Mouse (Mus musculus): ENCODE measurements around the gene Htr7.

The Htr7 gene

DNA sequence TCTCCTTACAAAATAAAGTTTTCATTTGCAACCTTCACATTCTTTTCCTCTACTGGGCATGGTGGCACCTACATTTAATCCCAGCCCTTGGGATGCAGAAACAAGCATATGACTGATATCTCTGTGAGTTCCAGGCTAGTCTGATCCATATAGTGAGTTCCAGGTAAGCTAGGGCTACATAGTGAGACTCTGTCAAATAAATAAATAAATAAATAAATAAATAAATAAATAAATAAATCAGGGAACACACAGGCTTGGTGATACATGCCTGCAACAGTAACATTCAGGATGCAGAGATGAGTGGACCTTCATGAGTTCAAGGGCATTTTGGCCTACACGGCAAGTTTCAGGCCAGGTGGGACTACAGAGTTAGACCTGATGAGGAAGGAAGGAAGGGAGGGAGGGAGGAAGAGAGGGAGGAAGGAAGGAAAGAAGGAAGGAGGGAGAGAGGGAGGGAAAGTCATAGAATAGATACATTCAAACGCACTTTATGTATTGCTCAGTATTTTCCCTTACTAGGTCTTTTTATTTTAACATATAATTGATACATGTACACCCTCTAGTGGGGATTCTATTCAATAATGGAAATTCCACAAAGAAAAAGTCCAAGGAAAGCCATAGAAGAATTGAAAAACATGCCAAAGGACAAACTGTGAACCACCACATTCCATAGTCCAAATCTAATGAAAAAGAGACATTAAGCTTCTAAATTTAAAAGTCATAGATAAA, 5.7 kb upstream of the Htr7 start:
- H3K4me3 ChIP-seq (replicated peaks; ENCODE audit: low read length) = no peak overlapping the region
- TF ChIP-seq NANOG (IDR thresholded peaks at IDR 0.05; ENCODE audit: borderline replicate concordance, low read length) = no peak
- no peak for TF ChIP-seq CTCF (conservative IDR thresholded peaks at IDR 0.05; ENCODE audit: low read length)
- no peak for TF ChIP-seq POU5F1 (IDR thresholded peaks at IDR 0.05; ENCODE audit: borderline replicate concordance, low read length)
- peaks cover 14% of the 10 kb centered on the region for H3K27me3 ChIP-seq (ENCODE audit: insufficient read depth, low read length)
- peaks cover 3% of the 10 kb centered on the region; the same call in 1 of the 2 replicates for H3K4me1 ChIP-seq (replicated peaks; ENCODE audit: low read depth, low read length)
- H3K36me3 ChIP-seq (ENCODE audit: insufficient read depth, low read length) = no peaks in the 10 kb centered on the region
- H3K9me3 ChIP-seq (ENCODE audit: low read length) = peaks cover 13% of the 10 kb centered on the region

DNA sequence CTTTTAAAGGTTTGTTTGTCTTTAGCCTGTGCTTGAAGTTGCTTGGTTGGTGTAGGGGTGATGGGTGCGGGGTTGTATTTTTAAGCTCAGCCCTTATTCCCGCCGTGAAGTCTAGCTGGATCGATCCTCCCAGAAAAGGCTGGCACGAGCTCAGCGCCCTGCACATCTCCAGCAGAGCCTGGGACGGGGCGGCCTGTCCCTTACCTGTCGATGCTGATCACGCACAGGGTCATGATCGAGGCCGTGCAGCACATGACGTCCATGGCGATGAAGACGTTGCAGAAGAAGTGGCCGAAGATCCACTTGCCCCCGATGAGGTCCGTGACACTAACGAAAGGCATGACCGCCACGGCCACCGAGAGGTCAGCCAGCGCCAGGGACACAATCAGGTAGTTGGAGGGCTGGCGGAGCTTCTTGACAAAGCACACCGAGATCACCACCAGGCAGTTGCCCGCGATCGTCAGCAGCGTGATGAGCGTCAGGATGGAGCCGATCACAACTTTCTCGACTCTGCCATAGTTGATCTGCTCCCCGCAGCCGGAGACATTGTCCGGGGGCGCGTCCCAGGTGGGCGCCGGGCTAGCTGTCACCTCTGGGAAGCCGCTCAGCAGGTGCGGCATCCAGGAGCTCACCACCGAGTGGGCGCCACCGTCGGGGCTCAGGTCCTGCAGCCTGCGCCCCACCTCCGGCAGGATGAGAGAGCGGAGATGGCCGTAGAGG, 645 bp downstream of the Htr7 start:
- peak overlapping the region; percentile 82 for H3K4me3 ChIP-seq (replicated peaks; ENCODE audit: low read length)
- H3K4me1 ChIP-seq (replicated peaks; ENCODE audit: low read depth, low read length) = peaks cover 11% of the 10 kb centered on the region
- TF ChIP-seq CTCF (conservative IDR thresholded peaks at IDR 0.05; ENCODE audit: low read length) (no peak), NANOG (IDR thresholded peaks at IDR 0.05; ENCODE audit: borderline replicate concordance, low read length) (no peak), POU5F1 (IDR thresholded peaks at IDR 0.05; ENCODE audit: borderline replicate concordance, low read length) (no peak)

DNA sequence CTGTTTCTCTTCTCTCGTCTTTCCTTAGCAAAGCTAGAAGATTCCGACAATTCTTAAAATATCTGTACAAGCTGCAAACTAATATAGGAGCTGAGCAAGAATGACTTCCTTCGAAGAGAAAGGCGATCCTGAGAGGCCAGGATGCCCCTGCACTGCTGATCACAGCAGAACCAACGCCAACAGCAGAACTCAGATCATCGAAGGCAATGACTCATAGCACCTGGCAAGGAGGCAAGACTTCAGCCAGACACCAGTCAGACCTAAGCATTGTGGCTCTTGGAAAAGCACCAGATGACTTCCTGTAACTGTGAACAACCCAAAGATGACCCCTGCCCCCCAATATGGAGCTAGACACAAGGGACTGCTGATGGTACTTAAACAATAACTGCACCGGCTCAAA, 11.3 kb downstream of the Htr7 start:
- TF ChIP-seq CTCF (conservative IDR thresholded peaks at IDR 0.05; ENCODE audit: low read length) = no peak
- TF ChIP-seq NANOG (IDR thresholded peaks at IDR 0.05; ENCODE audit: borderline replicate concordance, low read length) = no peak
- no peaks in the 10 kb centered on the region for H3K27me3 ChIP-seq (ENCODE audit: insufficient read depth, low read length)
- no peaks in the 10 kb centered on the region for H3K9me3 ChIP-seq (ENCODE audit: low read length)
- H3K4me3 ChIP-seq (replicated peaks; ENCODE audit: low read length) = no peak overlapping the region
- no peaks in the 10 kb centered on the region for H3K36me3 ChIP-seq (ENCODE audit: insufficient read depth, low read length)
- H3K4me1 ChIP-seq (replicated peaks; ENCODE audit: low read depth, low read length) = no peaks in the 10 kb centered on the region

More for the DNA sequence above, 645 bp downstream of the Htr7 start:
- peaks cover 47% of the 10 kb centered on the region for H3K27me3 ChIP-seq (ENCODE audit: insufficient read depth, low read length)
- no peaks in the 10 kb centered on the region for H3K9me3 ChIP-seq (ENCODE audit: low read length)
- H3K36me3 ChIP-seq (ENCODE audit: insufficient read depth, low read length) = no peaks in the 10 kb centered on the region

DNA sequence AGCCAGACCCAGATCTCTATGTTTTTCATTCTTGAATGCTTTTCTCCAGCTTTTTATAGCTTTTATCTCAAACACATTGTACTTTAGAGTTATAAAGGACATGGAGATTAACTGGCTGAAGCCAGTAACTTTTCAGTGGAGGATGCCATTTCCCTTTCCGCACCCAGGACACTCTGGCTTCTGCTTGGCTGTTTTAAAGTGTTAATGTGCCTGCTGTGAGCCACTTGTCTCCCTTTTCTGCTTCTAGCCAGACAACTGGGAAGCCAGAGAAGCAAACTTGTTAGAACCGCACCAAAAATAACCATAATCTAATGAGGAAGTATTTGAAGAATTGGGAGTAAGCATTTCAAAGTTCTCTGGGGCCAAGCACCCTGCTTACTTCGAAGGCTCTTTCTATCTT, 42.5 kb downstream of the Htr7 start:
- Histone ChIP-seq H3K36me3 (ENCODE audit: insufficient read depth, low read length) (no peaks in the 10 kb centered on the region), H3K4me1 (replicated peaks; ENCODE audit: low read depth, low read length) (peaks cover 30% of the 10 kb centered on the region), H3K9me3 (ENCODE audit: low read length) (no peaks in the 10 kb centered on the region), H3K4me3 (replicated peaks; ENCODE audit: low read length) (no peak overlapping the region), H3K27me3 (ENCODE audit: insufficient read depth, low read length) (peaks cover 18% of the 10 kb centered on the region)
- TF ChIP-seq CTCF (conservative IDR thresholded peaks at IDR 0.05; ENCODE audit: low read length) (no peak), NANOG (IDR thresholded peaks at IDR 0.05; ENCODE audit: borderline replicate concordance, low read length) (peak; percentile 61), POU5F1 (IDR thresholded peaks at IDR 0.05; ENCODE audit: borderline replicate concordance, low read length) (no peak)

DNA sequence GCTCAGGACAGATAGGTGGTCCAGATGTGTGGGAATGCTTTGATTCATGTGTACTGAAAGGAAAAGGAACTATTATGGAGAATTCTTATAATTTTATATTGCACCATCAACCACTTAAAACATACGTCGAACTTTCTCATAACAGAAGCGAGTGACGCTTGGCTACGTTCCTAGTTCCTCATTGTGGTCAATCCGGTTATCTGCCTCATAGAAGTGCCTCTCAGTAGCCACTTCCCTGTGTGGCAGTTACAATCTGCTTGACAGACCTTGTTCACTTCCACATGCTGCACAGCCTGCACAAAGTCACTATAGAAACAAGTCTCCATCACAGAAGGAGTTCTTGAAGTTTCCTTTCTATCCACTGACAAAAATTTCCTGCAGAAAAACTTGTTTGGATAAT, 51.0 kb downstream of the Htr7 start:
- H3K4me3 ChIP-seq (replicated peaks; ENCODE audit: low read length) = no peak overlapping the region
- peaks cover 9% of the 10 kb centered on the region for H3K4me1 ChIP-seq (replicated peaks; ENCODE audit: low read depth, low read length)
- TF ChIP-seq POU5F1 (IDR thresholded peaks at IDR 0.05; ENCODE audit: borderline replicate concordance, low read length) = no peak
- no peak for TF ChIP-seq CTCF (conservative IDR thresholded peaks at IDR 0.05; ENCODE audit: low read length)
- no peak for TF ChIP-seq NANOG (IDR thresholded peaks at IDR 0.05; ENCODE audit: borderline replicate concordance, low read length)
- no peaks in the 10 kb centered on the region for H3K9me3 ChIP-seq (ENCODE audit: low read length)
- H3K36me3 ChIP-seq (ENCODE audit: insufficient read depth, low read length) = no peaks in the 10 kb centered on the region
- H3K27me3 ChIP-seq (ENCODE audit: insufficient read depth, low read length) = no peaks in the 10 kb centered on the region

DNA sequence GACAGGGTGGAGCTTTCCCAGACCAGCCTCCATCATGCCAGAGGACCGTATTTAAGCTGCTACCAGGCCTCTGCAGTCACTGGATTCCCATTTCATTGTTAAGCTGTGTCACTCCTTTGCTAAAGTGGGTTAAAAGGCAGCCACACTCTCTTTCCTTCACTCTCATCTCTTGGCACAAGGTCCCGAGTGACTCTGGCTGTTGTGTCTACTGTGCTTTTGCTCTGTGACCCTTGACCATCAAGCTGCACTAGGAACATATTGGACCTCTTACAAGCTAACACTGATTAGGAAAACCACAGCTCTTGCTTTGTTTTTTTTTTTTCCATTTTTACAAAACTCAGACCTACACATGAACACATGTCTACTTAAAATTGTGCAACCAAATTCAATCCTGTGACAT, 52.3 kb downstream of the Htr7 start:
- Histone ChIP-seq H3K9me3 (ENCODE audit: low read length) (no peaks in the 10 kb centered on the region), H3K4me1 (replicated peaks; ENCODE audit: low read depth, low read length) (peaks cover 9% of the 10 kb centered on the region), H3K4me3 (replicated peaks; ENCODE audit: low read length) (no peak overlapping the region), H3K27me3 (ENCODE audit: insufficient read depth, low read length) (no peaks in the 10 kb centered on the region), H3K36me3 (ENCODE audit: insufficient read depth, low read length) (no peaks in the 10 kb centered on the region)
- TF ChIP-seq POU5F1 (IDR thresholded peaks at IDR 0.05; ENCODE audit: borderline replicate concordance, low read length) = no peak

DNA sequence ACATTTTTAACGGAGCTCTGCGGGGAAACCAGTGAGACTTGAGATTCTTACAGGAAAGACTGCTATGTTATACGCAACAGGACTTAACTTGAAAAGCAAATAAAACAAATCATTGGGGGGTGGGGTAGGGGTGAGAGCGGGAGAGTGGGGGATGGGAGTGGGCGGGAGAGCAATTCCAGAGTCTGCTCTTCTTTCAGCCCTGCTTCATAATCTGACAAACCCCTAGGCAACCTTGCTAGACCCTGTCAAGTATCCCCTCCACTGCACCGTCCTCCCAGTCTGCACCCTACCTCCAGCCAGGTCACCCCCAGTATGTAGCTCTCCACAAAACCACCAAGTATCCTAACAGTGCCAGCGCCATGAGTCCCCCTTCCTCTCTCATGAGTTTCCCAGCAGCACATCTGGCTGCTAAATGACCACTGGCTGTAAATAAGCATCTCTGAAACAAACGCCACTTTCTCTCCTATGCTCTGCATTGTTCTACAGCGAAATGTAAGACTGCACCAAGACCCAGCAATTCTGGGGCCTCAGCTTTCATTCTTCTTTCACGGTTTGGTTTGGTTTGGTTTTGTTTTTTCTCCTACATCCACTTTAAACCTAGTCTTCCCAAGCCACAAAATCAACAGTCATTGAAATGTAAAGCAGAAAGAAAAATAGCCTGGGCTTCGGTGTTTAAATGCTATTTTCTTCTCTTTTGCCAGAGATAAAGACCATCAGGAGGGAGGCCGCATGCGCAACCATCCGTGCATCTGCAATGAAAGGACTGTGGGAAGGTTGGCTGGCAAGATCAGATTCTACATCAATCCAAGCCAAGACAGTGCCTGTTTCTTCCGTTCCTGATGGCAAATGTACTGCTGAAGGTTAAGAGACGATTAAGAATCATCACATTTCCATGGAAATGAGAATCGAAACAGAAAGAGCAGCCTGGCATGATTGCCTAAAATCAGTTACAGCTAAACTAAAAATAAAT, 54.5 kb downstream of the Htr7 start:
- H3K27me3 ChIP-seq (ENCODE audit: insufficient read depth, low read length) = no peaks in the 10 kb centered on the region
- TF ChIP-seq NANOG (IDR thresholded peaks at IDR 0.05; ENCODE audit: borderline replicate concordance, low read length) (no peak), POU5F1 (IDR thresholded peaks at IDR 0.05; ENCODE audit: borderline replicate concordance, low read length) (no peak), CTCF (conservative IDR thresholded peaks at IDR 0.05; ENCODE audit: low read length) (no peak)
- peaks cover 5% of the 10 kb centered on the region; the same call in 1 of the 2 replicates for H3K9me3 ChIP-seq (ENCODE audit: low read length)
- H3K36me3 ChIP-seq (ENCODE audit: insufficient read depth, low read length) = no peaks in the 10 kb centered on the region
- H3K4me1 ChIP-seq (replicated peaks; ENCODE audit: low read depth, low read length) = peaks cover 9% of the 10 kb centered on the region
- H3K4me3 ChIP-seq (replicated peaks; ENCODE audit: low read length) = no peak overlapping the region

DNA sequence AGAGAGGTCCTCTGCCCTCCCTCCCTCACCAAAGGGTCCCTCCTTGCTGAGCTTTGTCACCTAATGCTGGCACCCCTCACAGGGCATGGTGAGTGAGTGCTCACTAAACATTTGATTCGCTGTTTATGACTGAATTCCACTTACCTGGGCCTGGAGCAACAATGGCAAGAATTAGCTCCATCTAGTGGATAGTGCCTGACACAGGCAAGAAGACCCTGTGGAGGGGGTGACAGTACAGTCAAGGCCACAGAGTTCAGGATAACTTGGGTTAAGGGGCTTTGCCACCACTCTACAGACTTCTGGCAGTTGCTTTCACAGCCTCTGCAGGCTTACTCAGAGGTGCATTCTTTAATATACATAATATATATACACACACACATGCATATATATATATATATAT, 55.8 kb downstream of the Htr7 start:
- no peak overlapping the region for H3K4me3 ChIP-seq (replicated peaks; ENCODE audit: low read length)
- peaks cover 9% of the 10 kb centered on the region for H3K4me1 ChIP-seq (replicated peaks; ENCODE audit: low read depth, low read length)
- no peaks in the 10 kb centered on the region for H3K27me3 ChIP-seq (ENCODE audit: insufficient read depth, low read length)
- H3K36me3 ChIP-seq (ENCODE audit: insufficient read depth, low read length) = no peaks in the 10 kb centered on the region
- TF ChIP-seq POU5F1 (IDR thresholded peaks at IDR 0.05; ENCODE audit: borderline replicate concordance, low read length) (no peak), CTCF (conservative IDR thresholded peaks at IDR 0.05; ENCODE audit: low read length) (peak; percentile 70), NANOG (IDR thresholded peaks at IDR 0.05; ENCODE audit: borderline replicate concordance, low read length) (no peak)
- H3K9me3 ChIP-seq (ENCODE audit: low read length) = peaks cover 5% of the 10 kb centered on the region; the same call in 1 of the 2 replicates
